Mouse (Mus musculus) forebrain, embryonic 11.5 days (tissue): ENCODE measurements around the gene Phospho1. TPM values are rescaled to one million over a fixed set of nuclear protein-coding genes. Genes with fewer than 3 reads are reported as not detected.

ENCODE experiments used
- ATAC-seq: fragments of 200-750 bp; cut with Nextera tagmentation; replicated peaks from 2 replicates; pipeline ENCODE4 v1.8.0; 2017; ENCODE audit warnings: moderate TSS enrichment; ENCODE audit not compliant: low FRiP score
- DNase-seq: peaks from one replicate; pipeline ENCODE4 v3.0.0-alpha.2; 2017; ENCODE audit warnings: low spot score
- H3K27ac ChIP-seq: fragments of 300-500 bp; sonication (generic); 2 replicates; pipeline ENCODE4 v1.5.1; 2014; ENCODE audit warnings: low read depth, low read length
- H3K27me3 ChIP-seq: fragments of 300-500 bp; sonication (generic); 2 replicates; pipeline ENCODE4 v1.6.1; 2014; ENCODE audit warnings: mild to moderate bottlenecking, low read length, mixed read lengths; ENCODE audit not compliant: control insufficient read depth, insufficient read depth
- H3K36me3 ChIP-seq: fragments of 300-500 bp; sonication (generic); 2 replicates; pipeline ENCODE4 v1.6.1; 2014; ENCODE audit warnings: mild to moderate bottlenecking, low read length, moderate library complexity, mixed read lengths; ENCODE audit not compliant: control insufficient read depth, insufficient read depth
- H3K4me1 ChIP-seq: fragments of 300-500 bp; sonication (generic); replicated peaks from 2 replicates; pipeline ENCODE4 v1.6.1; 2014; ENCODE audit warnings: low read length, mixed read lengths; ENCODE audit not compliant: control insufficient read depth, insufficient read depth
- H3K4me2 ChIP-seq: fragments of 300-500 bp; sonication (generic); 2 replicates; pipeline ENCODE4 v1.6.1; 2014; ENCODE audit warnings: low read depth, mild to moderate bottlenecking, low read length, moderate library complexity, mixed read lengths; ENCODE audit not compliant: severe bottlenecking
- H3K4me3 ChIP-seq: fragments of 300-500 bp; sonication (generic); 2 replicates; pipeline ENCODE4 v1.5.1; 2014; ENCODE audit warnings: low read depth, low read length
- H3K9ac ChIP-seq: fragments of 300-500 bp; sonication (generic); 2 replicates; pipeline ENCODE4 v1.6.1; 2014; ENCODE audit warnings: low read length
- H3K9me3 ChIP-seq: fragments of 300-500 bp; sonication (generic); 2 replicates; pipeline ENCODE4 v1.6.1; 2016; ENCODE audit warnings: low read length, mixed read lengths; ENCODE audit not compliant: control insufficient read depth
- WGBS: fragments of 180-500 bp; shearing (Covaris S2); extraction: QIAGEN DNeasy Blood & Tissue Kit; methylation state at CpG from one replicate; pipeline ENCODE4 v1.1.7; 2014; 5-methylcytosine and 5-hydroxymethylcytosine counted together
- polyA plus RNA-seq: library from polyadenylated mRNA; unstranded; fragments of >200 nt; fragmentation: Nextera tagmentation; extraction: Ambion mirVana; gene quantifications from 2 replicates; pipeline ENCODE4 v1.2.1, GENCODE M21; 2014

Gene Phospho1
- polyA plus RNA-seq = 0.51 TPM in 1 of 2 replicates, not detected in the other

DNA sequence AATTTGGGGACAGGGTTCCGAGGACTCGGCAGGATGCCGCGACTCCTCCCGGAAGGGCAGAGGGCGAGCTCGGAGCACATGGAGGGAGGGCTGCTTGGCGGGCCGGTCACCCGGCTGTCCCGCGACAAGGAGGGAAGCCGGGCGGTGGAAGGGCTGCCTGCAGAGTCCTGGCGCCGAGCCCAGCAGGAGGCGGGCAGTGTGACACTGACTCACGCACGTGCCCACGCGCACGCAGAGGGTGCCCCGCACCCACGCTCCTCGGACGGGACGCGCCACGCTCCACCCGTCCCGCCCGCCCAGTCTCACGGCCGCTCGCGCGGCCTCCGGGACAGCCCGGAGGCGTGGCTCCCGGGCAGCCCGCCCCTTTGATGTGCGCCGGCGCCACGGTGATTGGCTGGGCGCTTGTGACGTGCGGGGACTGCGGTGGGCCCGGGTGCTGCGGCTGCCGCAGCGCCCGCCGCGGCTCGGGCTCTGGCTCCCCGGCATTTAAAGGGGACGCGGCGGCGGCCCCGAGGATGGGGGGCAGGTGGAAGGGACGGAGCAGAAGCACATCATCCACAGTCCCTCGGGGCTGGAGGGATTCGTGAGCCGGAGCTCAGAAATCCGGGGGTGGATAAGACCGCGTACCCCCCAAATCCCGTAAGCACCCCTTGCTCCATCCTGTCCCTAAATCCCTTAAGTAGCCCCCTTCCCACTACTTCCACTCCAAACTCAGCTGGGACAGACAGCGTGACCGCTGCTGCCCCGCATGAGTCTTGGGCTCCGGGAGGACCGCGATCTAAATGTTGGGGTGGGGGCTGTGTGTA is at the start of gene Phospho1:
Phospho1 (plus strand) TSS at position 429 of the 806 bp plus-strand sequence.
- Histone ChIP-seq H3K9me3 (no peaks in the 10 kb centered on the region), H3K4me2 (peak within 1 kb of the TSS; percentile 97), H3K36me3 (no peaks in the 10 kb centered on the region), H3K9ac (peak within 1 kb of the TSS; percentile 67), H3K4me3 (peak within 1 kb of the TSS; percentile 67), H3K27ac (no peak within 1 kb of the TSS), H3K4me1 (peaks cover 9% of the 10 kb centered on the region; the same call in 1 of the 2 replicates), H3K27me3 (peaks cover 42% of the 10 kb centered on the region)
- DNase-seq (peak; percentile 94), ATAC-seq (peak; percentile 98)
- under 1% methylated on average over 69 of the region's 78 CpGs for WGBS

DNA sequence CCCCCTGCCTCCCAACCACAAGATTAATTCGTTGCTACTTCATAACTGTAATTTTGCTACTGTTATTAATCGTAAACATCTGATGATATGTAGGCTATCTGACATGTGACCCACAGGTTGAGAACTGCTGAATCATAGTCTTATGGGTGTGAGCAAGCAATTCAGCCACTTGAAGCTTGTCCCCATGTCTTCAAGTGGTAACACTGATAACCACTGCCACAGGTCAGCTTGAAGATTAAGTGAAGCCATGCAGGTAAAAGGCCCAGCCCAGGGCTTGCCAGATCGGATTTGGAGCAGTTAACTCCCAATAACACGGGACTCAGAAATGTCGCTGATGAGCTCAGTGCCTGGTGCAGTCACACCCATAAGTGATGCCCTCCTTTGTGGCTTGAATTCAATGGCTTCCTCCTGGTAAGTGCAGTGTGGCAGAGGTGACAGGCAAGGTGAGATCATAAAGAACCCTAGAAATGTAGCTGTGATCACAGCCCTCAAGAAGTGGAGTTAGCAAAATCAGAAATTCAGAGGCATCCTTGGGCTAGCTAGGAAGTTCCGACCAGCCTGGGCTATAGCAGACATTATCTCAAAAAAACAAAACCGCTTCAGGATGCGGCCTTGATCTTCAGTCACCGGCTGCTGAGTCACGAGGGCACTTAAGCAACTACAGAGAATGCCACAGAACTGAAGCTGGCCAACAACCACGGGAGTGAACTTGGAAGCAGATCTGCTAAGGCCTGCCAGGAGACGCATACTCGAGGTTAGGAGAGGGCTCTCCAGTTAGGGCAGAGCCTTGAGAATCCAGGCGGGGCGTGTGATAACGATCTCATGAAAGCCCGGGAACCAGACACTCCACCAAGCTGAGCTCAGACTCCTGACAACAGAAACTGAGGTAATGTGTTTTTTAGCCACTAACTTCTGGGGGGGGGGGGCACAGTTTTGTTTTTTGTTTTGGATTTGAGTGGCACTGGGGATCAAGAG is 46.7 kb upstream of the Phospho1 start:
- Histone ChIP-seq H3K27ac (no peak overlapping the region), H3K27me3 (no peaks in the 10 kb centered on the region), H3K9me3 (no peaks in the 10 kb centered on the region), H3K9ac (no peak overlapping the region), H3K4me3 (no peak overlapping the region), H3K4me1 (no peaks in the 10 kb centered on the region), H3K4me2 (no peak overlapping the region), H3K36me3 (no peaks in the 10 kb centered on the region)
- DNase-seq = no peak
- no peak for ATAC-seq
- WGBS = 80% methylated on average over 17 of the region's 17 CpGs

DNA sequence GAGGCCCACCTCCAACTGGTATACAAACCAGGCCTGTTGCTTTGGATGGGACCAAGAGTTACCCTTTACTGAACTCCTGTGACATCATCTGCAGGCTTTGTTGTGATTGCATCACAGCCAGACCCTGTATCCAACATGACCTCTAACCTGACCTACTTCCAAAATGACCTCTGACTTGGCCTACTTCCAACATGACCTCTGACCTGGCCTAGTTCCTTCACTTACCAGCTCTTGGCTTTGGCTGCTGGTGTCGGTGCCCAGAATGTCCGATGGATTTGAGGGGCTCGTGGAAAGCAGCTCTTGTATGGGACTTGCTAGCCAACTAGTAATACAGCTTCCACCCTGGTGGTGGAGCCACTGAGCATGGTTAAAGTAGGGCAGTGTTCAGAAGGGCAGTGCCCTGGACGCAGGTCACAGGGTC is 45.5 kb upstream of the Phospho1 start:
- H3K4me1 ChIP-seq = no peaks in the 10 kb centered on the region
- no peaks in the 10 kb centered on the region for H3K9me3 ChIP-seq
- no peak overlapping the region for H3K4me3 ChIP-seq
- H3K9ac ChIP-seq = no peak overlapping the region
- H3K27ac ChIP-seq = no peak overlapping the region
- no peaks in the 10 kb centered on the region for H3K27me3 ChIP-seq
- WGBS = 81% methylated on average over 4 of the region's 4 CpGs
- DNase-seq (no peak), ATAC-seq (no peak)
- no peaks in the 10 kb centered on the region for H3K36me3 ChIP-seq
- no peak overlapping the region for H3K4me2 ChIP-seq

DNA sequence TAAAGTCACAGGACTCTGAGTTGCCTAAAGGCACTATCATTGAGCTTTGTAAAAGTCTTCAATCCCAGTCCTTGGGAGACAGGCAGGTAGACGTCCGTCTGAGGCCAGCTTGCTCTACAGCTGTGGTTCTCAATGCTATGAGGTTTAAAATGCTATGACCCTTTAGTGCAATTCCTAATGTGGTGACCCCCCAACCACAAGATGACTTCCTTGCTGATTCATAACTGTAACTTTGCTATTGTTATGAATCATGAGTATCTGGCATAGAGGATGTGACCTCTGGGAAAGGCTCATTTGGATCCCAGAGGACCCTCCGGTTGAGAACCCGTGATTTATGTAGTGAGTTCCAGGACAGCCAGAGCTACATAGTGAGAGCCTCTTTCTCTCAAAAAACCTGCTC is 44.9 kb upstream of the Phospho1 start:
- no peaks in the 10 kb centered on the region for H3K9me3 ChIP-seq
- H3K36me3 ChIP-seq = no peaks in the 10 kb centered on the region
- no peak for ATAC-seq
- no peak overlapping the region for H3K9ac ChIP-seq
- no peaks in the 10 kb centered on the region for H3K4me1 ChIP-seq
- no peak for DNase-seq
- 88% methylated on average over 4 of the region's 4 CpGs for WGBS
- no peak overlapping the region for H3K4me3 ChIP-seq
- H3K27me3 ChIP-seq = no peaks in the 10 kb centered on the region
- no peak overlapping the region for H3K4me2 ChIP-seq
- no peak overlapping the region for H3K27ac ChIP-seq

DNA sequence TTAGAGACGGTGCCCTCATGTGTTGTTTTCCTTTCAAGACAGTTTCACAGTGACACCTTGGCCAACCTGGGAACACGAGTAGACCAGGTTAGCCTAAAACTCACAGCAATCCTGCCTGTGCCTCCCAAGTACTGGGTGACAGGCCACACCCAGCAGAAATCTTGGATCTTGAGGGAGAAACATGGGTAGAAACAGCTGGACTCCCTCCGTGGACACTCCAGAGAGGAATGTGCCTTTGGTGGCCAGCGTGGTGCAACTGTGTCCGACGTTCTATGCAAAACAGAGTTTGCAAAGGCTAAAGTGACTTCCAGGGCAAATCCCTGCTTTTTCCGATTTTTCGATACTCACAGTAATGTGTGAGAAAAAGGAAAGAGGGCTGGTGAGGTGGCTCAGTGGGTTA is 43.8 kb upstream of the Phospho1 start:
- Histone ChIP-seq H3K4me2 (no peak overlapping the region), H3K9me3 (no peaks in the 10 kb centered on the region; the same call in 1 of the 2 replicates), H3K27ac (no peak overlapping the region), H3K4me3 (no peak overlapping the region), H3K4me1 (no peaks in the 10 kb centered on the region), H3K36me3 (no peaks in the 10 kb centered on the region), H3K27me3 (no peaks in the 10 kb centered on the region), H3K9ac (no peak overlapping the region)
- no peak for DNase-seq
- no peak for ATAC-seq
- WGBS = 94% methylated on average over 8 of the region's 8 CpGs

DNA sequence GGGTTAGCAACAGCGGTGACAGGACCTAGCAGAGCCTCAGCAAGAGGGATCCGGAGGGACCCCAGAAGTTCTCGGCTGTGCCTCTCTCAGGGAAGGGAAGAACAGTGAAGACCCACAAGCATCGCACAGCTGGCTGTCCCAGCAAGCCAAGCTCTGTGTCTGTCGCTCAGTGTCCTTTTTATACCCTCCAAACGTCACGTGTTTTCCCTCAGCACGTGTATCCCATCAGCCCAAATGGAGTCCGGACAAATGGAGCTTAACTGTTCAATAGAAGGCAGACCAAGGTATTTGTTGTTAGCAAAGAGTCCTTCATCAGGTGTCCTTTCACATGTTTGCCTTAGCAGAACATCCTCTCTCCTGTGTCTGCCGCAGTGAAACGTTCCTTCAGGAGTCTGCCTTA is 42.7 kb upstream of the Phospho1 start:
- WGBS = 84% methylated on average over 11 of the region's 11 CpGs
- ATAC-seq (no peak), DNase-seq (no peak)
- no peaks in the 10 kb centered on the region for H3K27me3 ChIP-seq
- no peak overlapping the region for H3K27ac ChIP-seq
- H3K9ac ChIP-seq = no peak overlapping the region
- H3K4me1 ChIP-seq = no peaks in the 10 kb centered on the region
- H3K36me3 ChIP-seq = no peaks in the 10 kb centered on the region
- H3K4me3 ChIP-seq = no peak overlapping the region
- H3K9me3 ChIP-seq = no peaks in the 10 kb centered on the region; the same call in 1 of the 2 replicates
- H3K4me2 ChIP-seq = no peak overlapping the region

DNA sequence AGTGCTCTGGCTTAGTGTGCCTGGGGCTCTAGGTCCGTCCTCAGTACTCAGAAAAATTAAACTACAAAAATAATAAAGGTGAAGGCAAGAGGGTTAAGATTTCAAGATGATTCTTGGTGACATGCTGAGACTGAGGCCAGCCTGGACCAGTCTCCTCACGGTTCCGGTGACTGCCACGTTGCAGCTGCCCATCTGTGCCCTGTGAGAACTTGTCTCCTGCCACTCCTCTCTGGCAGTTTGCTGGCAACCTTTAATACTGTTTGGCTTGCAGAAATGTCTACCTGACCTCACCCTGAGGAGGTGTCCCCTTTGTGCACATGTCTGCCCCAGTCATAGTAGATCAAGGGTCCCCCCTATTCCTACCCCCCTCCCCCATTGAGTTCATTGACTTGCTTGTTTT is 40.8 kb upstream of the Phospho1 start:
- Histone ChIP-seq H3K4me2 (no peak overlapping the region), H3K4me3 (no peak overlapping the region), H3K27me3 (no peaks in the 10 kb centered on the region), H3K36me3 (no peaks in the 10 kb centered on the region), H3K4me1 (no peaks in the 10 kb centered on the region), H3K9ac (no peak overlapping the region), H3K27ac (no peak overlapping the region), H3K9me3 (no peaks in the 10 kb centered on the region; the same call in 1 of the 2 replicates)
- ATAC-seq (no peak), DNase-seq (no peak)
- 78% methylated on average over 4 of the region's 4 CpGs for WGBS

DNA sequence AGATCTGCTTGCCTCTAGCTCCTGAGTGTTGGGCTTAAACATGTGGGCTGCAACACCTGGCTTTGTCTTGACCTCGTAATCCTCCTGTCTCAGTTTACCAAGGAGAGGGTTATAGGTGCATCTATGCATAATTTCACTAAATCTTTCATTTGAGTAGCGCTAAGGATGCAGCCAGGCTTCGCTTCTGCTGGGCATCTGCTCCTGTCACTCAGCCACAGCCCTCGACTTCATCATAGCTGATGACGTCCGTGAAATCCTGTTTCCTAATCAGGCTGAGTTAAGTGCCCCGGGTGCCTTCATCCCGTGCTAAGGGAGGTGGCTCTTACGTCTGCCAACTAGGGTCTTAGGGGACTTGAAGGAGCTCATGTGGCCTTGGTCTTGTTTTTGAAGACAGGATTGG is 40.3 kb upstream of the Phospho1 start:
- Histone ChIP-seq H3K4me2 (no peak overlapping the region), H3K27ac (no peak overlapping the region), H3K9me3 (no peaks in the 10 kb centered on the region; the same call in 1 of the 2 replicates), H3K4me1 (no peaks in the 10 kb centered on the region), H3K27me3 (no peaks in the 10 kb centered on the region), H3K36me3 (no peaks in the 10 kb centered on the region), H3K4me3 (no peak overlapping the region), H3K9ac (no peak overlapping the region)
- DNase-seq (no peak), ATAC-seq (no peak)
- 93% methylated on average over 9 of the region's 9 CpGs for WGBS
